Mouse (Mus musculus) layer of hippocampus, postnatal 10 days (tissue): ENCODE results near the gene Lrrk1. TPM values are rescaled to one million over a fixed set of nuclear protein-coding genes. Genes with fewer than 3 reads are reported as not detected.

Experiments
- DNase-seq, 2 experiments: peaks; one replicate each; pipeline ENCODE4 v3.0.0; 2021; ENCODE audit warnings: low spot score in 2 of 2
- total RNA-seq, 2 experiments: library from RNA; stranded (reverse); gene quantifications; 2 replicates each; pipeline ENCODE4 v1.2.3; 2021

Lrrk1 gene
- total RNA-seq, 2 experiments from 2014 or later = 3.1 to 3.4 TPM

DNA sequence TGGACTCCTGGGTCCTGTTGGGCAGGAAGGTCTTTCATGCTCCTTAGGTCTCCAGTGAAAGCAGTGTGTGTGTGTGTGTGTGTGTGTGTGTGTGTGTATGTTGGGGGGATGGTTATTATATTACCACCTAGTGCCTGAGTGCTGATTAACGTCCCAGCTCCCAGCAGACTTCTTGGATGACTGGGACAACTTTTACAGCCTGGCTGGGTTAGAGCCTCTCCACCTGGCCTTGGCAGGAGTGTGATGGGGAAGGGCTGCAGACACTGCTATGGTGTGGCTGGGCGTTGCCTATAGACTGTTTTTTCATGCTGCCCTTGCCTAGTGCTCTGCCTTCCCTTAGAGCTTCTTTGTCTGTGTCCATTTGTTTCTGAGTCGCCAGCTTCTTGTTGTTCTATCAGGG, 48.1 kb downstream of the Lrrk1 start:
- no peak for DNase-seq

- DNase-seq = no peak
Observed at GRCm38 (mm10) chr7:66339625-66340024, 48.5 kb downstream of the Lrrk1 start.

DNA sequence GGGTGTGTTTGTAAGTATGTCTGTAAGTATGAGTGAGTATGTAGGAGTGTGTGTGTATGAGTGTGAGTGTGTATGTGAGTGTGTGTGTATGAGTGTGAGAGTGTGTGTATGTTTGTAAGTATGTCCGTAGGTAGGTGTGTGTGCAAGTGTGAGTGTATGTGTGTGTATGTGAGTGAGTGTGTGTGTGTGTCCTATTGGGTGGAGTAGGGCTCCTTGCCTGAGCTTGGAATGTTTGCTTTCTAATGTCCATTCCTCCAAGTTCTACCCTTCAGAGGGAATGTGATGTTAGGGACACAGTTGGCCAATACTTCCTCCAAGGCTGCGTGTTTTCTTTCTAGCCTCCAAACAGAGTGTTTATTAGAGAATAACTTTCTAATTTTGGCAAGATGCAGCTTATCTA, 51.2 kb downstream of the Lrrk1 start:
- no peak for DNase-seq

- no peak for DNase-seq
Observed at GRCm38 (mm10) chr7:66333906-66334500, 54.1 kb downstream of the Lrrk1 start.

DNA sequence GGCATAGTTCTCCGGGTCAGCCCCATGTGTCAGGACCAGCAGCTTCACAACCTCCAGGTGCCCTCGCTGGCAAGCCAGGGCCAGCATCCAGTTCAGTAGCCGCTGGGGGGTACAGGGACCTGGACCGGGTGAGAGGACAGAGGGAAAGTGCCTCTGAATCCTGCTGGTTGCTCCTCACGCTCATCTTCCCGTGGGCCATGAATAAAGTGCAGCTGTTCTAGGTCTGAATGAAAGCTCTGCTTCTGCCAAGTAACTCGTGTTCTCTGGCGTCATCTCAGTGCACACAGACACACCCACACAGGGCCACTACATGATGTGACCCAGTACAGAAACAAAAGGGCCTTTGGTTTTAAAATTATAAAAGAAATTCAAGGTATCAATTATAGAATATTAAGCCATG, 55.8 kb downstream of the Lrrk1 start:
- no peak for DNase-seq

- DNase-seq = no peak
Observed at GRCm38 (mm10) chr7:66330610-66331009, 57.5 kb downstream of the Lrrk1 start.

GRCm38 (mm10) chr7:66327516-66327915, 60.6 kb downstream of the Lrrk1 start:
- no peak for DNase-seq

- DNase-seq = no peak
Observed at GRCm38 (mm10) chr7:66325419-66326053, 62.6 kb downstream of the Lrrk1 start.

DNA sequence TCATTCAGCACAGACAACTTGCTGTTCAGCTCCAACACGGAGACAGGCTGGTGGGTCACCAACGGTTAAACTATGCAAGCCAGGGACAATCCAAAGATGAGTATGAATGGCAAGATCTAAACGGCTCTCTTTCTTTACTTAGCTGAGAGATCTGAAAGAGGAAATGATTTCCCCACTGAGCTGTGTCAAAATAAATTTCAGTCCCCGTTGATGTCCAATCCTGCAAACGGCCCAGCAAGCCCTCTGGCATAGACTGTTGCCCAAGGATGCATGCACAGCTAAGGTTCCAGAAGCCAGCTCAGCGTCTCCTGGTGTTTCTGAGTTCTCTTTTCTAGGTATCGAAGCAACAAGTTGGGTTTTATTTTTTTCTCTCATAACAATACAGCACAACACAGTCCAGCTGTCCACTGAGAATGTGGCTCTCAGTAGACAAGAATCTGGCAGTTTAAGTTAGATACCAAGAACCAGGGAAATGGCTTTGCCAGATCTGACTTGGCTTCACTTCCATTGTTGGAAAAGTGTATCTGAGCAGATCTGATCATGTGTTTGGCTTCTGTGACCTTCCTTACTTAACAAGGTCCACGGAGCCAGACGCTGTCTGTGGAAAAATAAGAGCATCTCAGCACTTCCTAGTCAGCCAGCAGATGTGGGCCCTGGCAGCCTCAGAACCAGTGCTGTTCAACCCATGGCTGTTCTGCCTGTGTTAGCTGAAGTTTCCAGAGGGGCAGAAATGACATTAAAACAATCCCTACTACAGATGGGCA, 64.7 kb downstream of the Lrrk1 start:
- no peak for DNase-seq

DNA sequence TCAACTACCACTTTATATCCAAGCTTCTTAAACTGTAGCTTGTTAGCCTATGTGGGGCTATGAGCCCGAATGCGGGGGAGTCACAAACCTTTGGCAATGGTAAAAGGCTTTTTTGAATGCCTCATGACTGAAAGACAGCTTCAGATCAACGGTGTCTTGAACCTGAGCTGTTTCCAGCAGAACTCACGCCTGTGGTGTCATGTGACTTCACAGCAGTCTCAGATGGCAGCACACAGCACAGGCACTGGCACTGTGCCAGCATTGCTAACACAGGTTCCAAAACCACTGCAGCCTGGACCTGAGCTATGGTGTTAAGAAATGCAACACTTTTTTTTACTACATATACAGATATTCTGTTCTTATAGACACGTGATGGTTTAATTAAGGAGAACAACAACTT, 67.2 kb downstream of the Lrrk1 start:
- DNase-seq = no peak

GRCm38 (mm10) chr7:66318147-66318546, 70.0 kb downstream of the Lrrk1 start:
- DNase-seq = no peak

GRCm38 (mm10) chr7:66310670-66311656, 77.2 kb downstream of the Lrrk1 start:
- DNase-seq = peak; percentile 49 to 54

DNA sequence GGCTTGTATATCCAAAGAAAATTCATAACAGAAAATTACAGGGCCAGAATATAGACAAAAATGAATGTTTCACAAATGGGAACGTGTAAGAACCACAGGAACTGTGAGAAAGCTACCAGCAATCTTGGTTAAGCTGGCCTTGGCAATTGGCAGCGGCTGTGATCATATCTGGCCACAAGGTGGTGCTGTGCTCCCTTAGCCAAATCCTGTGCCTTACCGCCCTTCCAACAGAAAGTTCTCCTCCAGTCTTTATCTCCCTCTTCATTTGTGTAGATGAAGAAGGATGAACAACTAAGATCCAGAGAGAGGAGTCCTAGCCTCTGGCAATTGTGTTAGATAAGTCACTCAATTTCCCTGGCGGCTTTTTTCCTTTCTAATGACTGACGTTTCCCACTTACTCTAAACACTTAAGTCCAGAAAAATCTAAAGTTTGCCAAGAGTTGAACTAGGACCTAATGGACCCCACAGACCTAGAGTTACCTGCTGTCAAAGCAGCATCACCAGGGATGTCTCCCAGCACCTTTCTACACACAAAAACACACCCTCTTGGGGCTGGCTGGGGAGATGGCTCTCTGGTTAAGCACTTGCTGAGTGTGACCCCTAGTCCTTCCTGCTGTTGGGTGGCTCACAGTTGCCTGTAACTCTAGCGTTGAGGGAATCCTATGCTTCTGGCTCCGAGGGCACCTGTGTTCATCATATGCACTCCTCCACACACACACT, 78.0 kb downstream of the Lrrk1 start:
- DNase-seq = peak; percentile 73 to 79

- DNase-seq = no peak
Observed at GRCm38 (mm10) chr7:66309240-66309949, 78.8 kb downstream of the Lrrk1 start.

DNA sequence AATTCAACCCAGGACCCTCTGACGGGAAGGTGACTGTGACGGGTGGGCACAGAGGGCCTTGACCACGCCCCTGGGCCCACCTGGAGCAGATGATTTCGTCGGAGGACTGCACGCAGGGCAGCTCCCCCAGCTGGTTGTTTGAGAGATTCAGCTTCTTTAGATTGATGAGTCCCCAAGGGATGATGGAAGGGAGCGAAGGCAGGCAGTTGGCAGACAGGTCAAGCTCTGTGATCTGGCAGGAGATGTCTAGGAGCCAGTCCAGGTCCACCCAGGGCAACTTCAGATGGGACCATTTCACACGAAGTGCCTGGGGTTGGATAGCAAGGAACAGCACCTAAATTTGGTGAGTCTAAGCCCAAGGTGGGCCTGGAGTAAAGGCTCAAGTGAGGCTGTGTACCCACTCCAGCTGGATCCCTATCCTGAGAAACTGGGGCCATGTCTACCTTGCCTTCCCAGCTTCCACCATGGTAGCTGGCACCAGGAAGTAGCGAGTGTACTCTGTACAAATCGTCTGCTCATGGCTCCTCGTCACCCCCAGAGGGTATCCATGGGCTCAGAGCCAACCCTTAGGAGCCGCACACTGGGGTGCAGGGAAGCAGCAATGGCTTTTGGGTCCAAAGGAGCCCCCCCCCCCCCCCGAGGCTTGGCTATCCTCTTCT, 79.4 kb downstream of the Lrrk1 start:
- no peak for DNase-seq

DNA sequence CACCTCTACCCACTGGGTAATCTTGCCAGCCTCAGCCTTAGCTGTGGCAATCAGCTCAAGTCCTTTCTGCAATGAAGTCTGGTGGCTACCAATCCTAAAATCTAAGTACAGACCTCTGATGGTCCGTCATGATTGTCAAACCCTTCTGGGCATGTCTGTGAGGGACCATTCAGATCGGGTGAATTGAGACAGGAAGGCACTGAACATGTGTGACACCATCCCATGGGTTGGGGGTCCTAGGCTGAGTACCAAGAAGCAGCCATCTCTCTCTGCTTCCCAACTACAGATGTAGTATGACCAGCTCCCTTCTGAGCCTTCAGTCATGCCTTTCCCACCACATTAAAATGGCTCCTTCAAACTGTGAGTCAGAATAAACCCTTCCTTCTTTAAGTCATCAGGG, 80.4 kb downstream of the Lrrk1 start:
- no peak for DNase-seq

DNA sequence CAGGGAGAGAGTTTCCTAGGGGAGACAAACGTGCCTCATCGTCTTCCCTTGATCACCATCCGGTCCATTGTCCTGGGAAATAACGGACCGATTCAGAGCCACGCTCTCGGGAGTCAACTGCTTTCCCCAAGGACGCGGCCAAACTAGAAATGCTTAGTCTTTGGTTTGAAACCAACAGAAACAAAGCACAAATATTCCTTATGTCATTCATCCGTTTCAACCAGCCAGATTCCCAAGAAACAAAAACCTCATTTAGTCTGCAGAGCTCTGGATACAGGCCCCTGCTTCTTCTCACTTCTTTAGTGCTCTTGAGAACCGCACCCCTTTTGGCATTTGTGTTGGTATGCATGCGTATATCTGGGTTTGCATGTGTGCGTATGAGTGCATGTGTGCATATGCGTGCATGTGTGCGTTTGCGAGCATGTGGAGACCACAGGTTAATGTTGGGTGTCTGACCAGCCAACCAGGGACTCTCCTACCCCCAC, 82.4 kb downstream of the Lrrk1 start:
- no peak for DNase-seq

GRCm38 (mm10) chr7:66304993-66305713, 83.0 kb downstream of the Lrrk1 start:
- DNase-seq = no peak
